ENCODE assay signal across 8 mouse cellular contexts in genomic region chr6:49209881-49210854, GRCm38 (mm10). TPM values are rescaled to one million over a fixed set of nuclear protein-coding genes. Genes with fewer than 3 reads are reported as not detected.
A peak's percentile ranks its signal among the peaks of the same experiment; 100 is the strongest.
DNase-seq lines count a peak whose midpoint lies in the region; ATAC-seq lines count a peak whose summit lies in the region.

No protein-coding gene starts in this region.

- H3K4me1 ChIP-seq in midbrain, embryonic 15.5 days, result peaks cover 38% of the 10 kb centered on the region

- peak overlapping the region; percentile 36 for H3K4me2 ChIP-seq in midbrain, embryonic 15.5 days

- peak overlapping the region; percentile 13; the same call in 1 of the 2 replicates for H3K4me3 ChIP-seq in midbrain, embryonic 15.5 days

- DNase-seq in thymus, postnatal 4 days, result peak; percentile 40
- DNase-seq in thymus, postnatal 10 days (ENCODE audit: low spot score in 2 of 2), result no peak
- peak; percentile 83 for DNase-seq in kidney, postnatal 14 days
- no peak for DNase-seq in cerebellum, postnatal 25 days
- DNase-seq in natural killer cell, adult 2 months (ENCODE audit: low spot score in 2 of 2), result no peak
- DNase-seq in adipocyte (ENCODE audit: low spot score), result no peak

- 13% methylated on average over 14 of the region's 14 CpGs for WGBS in midbrain, embryonic 15.5 days

- H3K9ac ChIP-seq in midbrain, embryonic 15.5 days, result 0 out of 2 replicates have a peak overlapping the region, but pooled peaks have one; percentile 14

- H3K9me3 ChIP-seq in midbrain, embryonic 15.5 days, result no peaks in the 10 kb centered on the region

- H3K27ac ChIP-seq in midbrain, embryonic 15.5 days, result no peak overlapping the region

- no peaks in the 10 kb centered on the region for H3K36me3 ChIP-seq in midbrain, embryonic 15.5 days (replicated peaks)

- H3K27me3 ChIP-seq in midbrain, embryonic 15.5 days (replicated peaks), result no peaks in the 10 kb centered on the region

- peak; percentile 34 for ATAC-seq in granulocyte monocyte progenitor cell, adult 5-6 weeks (replicated peaks; ENCODE audit: poor library complexity, severe bottlenecking)
- no peak for ATAC-seq in midbrain, embryonic 15.5 days (replicated peaks)

RNA-seq across cellular contexts. Expression of gene Igf2bp3, which starts 4.6 kb away (rescaled TPM):
- 0.26 TPM in 1 of 2 replicates, not detected in the other for total RNA-seq in granulocyte monocyte progenitor cell, adult 5-6 weeks (2014; fragmentation: Nextera tagmentation)
- under 0.01 and 0.09 TPM in 2 replicates for total RNA-seq in granulocyte monocyte progenitor cell, adult 5-6 weeks (2017)
- 25.2 and 26.9 TPM in 2 replicates for polyA plus RNA-seq in midbrain, embryonic 15.5 days (2015; fragmentation: Nextera tagmentation; extraction: Ambion mirVana)

RNA-seq across cellular contexts. Expression of gene Tra2a, which starts 53.7 kb away (rescaled TPM):
- 171 and 173 TPM in 2 replicates for total RNA-seq in granulocyte monocyte progenitor cell, adult 5-6 weeks (2014; fragmentation: Nextera tagmentation)
- 179 and 205 TPM in 2 replicates for total RNA-seq in granulocyte monocyte progenitor cell, adult 5-6 weeks (2017)
- polyA plus RNA-seq in midbrain, embryonic 15.5 days (2015; fragmentation: Nextera tagmentation; extraction: Ambion mirVana), result 123 and 128 TPM in 2 replicates

Comparison
In these comparisons a context has a peak if more than half of its experiments do, and no peak if none do; other contexts are left out.
1. DNase-seq: peak in thymus, postnatal 4 days (single experiment) and kidney, postnatal 14 days (single experiment); none in thymus, postnatal 10 days (0 of 2), cerebellum, postnatal 25 days (0 of 2), natural killer cell, adult 2 months (0 of 2) and adipocyte (single experiment).